Mouse (Mus musculus): Measurements from ENCODE around the gene Ube2v1.
"Not testable (repeated sequence)": the region's sequence is repeated elsewhere in the genome, so short reads cannot be mapped to it uniquely, and the experiment has no call there.

Gene Ube2v1

GRCm38 (mm10) chr2:167622352-167622751, 9.5 kb downstream of the Ube2v1 start:
- no peak for DNase-seq (ENCODE audit: low read depth)

GRCm38 (mm10) chr2:167621255-167622087, 10.4 kb downstream of the Ube2v1 start:
- DNase-seq (ENCODE audit: low read depth): no peak

- no peak for DNase-seq (ENCODE audit: low read depth)
Measured at GRCm38 (mm10) chr2:167617472-167617871, 14.4 kb downstream of the Ube2v1 start.

GRCm38 (mm10) chr2:167617034-167617433, 14.9 kb downstream of the Ube2v1 start:
- DNase-seq (ENCODE audit: low read depth): no peak

- DNase-seq (ENCODE audit: low read depth): not testable (repeated sequence)
Measured at GRCm38 (mm10) chr2:167613335-167613734, 18.6 kb downstream of the Ube2v1 start.

- DNase-seq (ENCODE audit: low read depth): no peak
Measured at GRCm38 (mm10) chr2:167612122-167612521, 19.8 kb downstream of the Ube2v1 start.

GRCm38 (mm10) chr2:167611287-167611686, 20.6 kb downstream of the Ube2v1 start:
- DNase-seq (ENCODE audit: low read depth): peak; percentile 47

- peak; percentile 77 for DNase-seq (ENCODE audit: low read depth)
Measured at GRCm38 (mm10) chr2:167606745-167607123, 25.2 kb downstream of the Ube2v1 start.

GRCm38 (mm10) chr2:167605817-167606744, 25.8 kb downstream of the Ube2v1 start:
- DNase-seq (ENCODE audit: low read depth): no peak

GRCm38 (mm10) chr2:167605178-167605794, 26.6 kb downstream of the Ube2v1 start:
- DNase-seq (ENCODE audit: low read depth): peak; percentile 91

GRCm38 (mm10) chr2:167602978-167603377, 28.9 kb downstream of the Ube2v1 start:
- peak; percentile 79 for DNase-seq (ENCODE audit: low read depth)

GRCm38 (mm10) chr2:167602364-167602763, 29.5 kb downstream of the Ube2v1 start:
- no peak for DNase-seq (ENCODE audit: low read depth)

GRCm38 (mm10) chr2:167600481-167600995, 31.4 kb downstream of the Ube2v1 start:
- no peak for DNase-seq (ENCODE audit: low read depth)

- DNase-seq (ENCODE audit: low read depth): no peak
Measured at GRCm38 (mm10) chr2:167599917-167600316, 32.0 kb downstream of the Ube2v1 start.

GRCm38 (mm10) chr2:167599195-167599594, 32.7 kb downstream of the Ube2v1 start:
- no peak for DNase-seq (ENCODE audit: low read depth)

- DNase-seq (ENCODE audit: low read depth): peak; percentile 92
Measured at GRCm38 (mm10) chr2:167597492-167598186, 34.3 kb downstream of the Ube2v1 start.

GRCm38 (mm10) chr2:167596726-167597491, 35.0 kb downstream of the Ube2v1 start:
- peak; percentile 61 for DNase-seq (ENCODE audit: low read depth)

GRCm38 (mm10) chr2:167596262-167596661, 35.6 kb downstream of the Ube2v1 start:
- peak; percentile 39 for DNase-seq (ENCODE audit: low read depth)

- DNase-seq (ENCODE audit: low read depth): peak; percentile 90
Measured at GRCm38 (mm10) chr2:167595761-167596171, 36.1 kb downstream of the Ube2v1 start.

GRCm38 (mm10) chr2:167594444-167594934, 37.4 kb downstream of the Ube2v1 start:
- peak; percentile 96 for DNase-seq (ENCODE audit: low read depth)

All from NIH3T3 (cell line).